Mouse (Mus musculus) T-cell, adult 66 days (primary cell): ENCODE data around the gene Fzr1. TPM values are rescaled to one million over a fixed set of nuclear protein-coding genes. Genes with fewer than 3 reads are reported as not detected.

ENCODE experiments used
- total RNA-seq, 2 experiments: library from RNA; stranded (reverse); gene quantifications; 3 replicates in 1 of 2; 4 replicates in 1 of 2; pipeline ENCODE4 v1.2.4; 2023

The Fzr1 gene
- total RNA-seq: 10 to 100 TPM; 32.5 to 38.5 TPM

DNA sequence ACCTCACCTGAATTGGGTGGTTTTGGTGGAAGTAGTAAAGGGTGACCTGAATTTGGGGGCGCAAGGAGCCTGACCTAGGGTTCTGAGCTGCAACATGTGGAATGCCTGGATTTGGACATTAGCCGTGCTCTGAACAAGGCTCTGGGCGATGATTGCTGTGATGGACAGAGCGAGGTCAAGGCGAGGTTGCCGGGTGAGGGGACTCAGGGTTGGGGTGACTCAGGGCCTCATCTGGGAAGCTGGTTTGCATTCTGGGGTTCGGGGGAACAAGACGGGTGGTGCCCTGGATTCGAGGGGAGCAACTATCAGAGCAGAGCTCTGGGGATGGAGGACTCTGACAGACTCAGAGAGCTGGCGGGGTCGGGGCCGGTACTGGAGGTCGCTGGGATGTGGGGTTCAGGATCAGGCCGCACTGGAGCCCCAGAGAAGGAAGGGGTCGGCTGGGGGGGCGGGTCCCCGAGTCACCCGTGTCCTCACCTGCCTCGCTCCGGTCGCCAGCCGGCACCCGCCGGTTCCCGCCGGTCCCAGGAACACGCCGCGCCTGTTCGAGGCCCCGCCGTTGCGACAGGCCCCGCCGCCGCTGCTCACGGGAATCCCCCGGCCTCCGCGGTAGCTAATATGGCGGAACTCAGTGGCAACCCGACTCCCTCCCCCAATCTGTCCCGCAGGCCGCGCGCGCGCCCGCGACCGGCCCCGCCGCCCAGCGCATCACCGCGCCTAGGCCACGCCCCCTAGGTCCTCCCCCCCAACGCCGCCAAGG is at the start of gene Fzr1:
Fzr1 (minus strand) TSS at position 724 of the 760 bp plus-strand sequence.

DNA sequence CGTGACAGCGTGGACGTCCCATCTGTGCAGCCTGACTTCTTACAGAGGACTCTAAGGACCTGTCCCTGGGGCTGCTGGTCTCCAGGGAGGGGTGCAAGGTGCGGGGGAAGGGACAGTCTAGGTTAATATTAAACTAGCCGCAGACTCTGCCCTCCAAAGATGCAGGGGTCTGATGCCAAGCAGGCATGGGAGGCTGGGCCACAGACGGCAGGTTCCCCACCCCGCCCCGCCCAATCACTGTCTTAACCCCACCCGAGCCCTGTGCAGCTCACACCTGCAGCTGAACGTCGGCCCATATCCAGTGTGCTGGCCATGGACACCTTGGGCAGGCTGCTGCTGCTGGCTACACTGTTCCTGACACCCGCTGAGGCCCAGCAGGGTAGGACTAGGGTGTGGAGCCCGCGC is 14.5 kb upstream of the Fzr1 start, which contains the start of gene Smim24:
Smim24 (plus strand) TSS at position 271 of the 405 bp plus-strand sequence.

GRCm38 (mm10) chr10:81388505-81389055 is 10.3 kb upstream of the Fzr1 start, which contains the start of gene Gm48552:
Gene Gm48552, plus strand, starts transcription at chr10:81389005.

GRCm38 (mm10) chr10:81383802-81384604 is 5.7 kb upstream of the Fzr1 start, which contains the start of the genes Dohh and Gm48551:
Gene Dohh, plus strand, starts transcription at chr10:81384428.
Gene Gm48551, plus strand, starts transcription at chr10:81384466.

DNA sequence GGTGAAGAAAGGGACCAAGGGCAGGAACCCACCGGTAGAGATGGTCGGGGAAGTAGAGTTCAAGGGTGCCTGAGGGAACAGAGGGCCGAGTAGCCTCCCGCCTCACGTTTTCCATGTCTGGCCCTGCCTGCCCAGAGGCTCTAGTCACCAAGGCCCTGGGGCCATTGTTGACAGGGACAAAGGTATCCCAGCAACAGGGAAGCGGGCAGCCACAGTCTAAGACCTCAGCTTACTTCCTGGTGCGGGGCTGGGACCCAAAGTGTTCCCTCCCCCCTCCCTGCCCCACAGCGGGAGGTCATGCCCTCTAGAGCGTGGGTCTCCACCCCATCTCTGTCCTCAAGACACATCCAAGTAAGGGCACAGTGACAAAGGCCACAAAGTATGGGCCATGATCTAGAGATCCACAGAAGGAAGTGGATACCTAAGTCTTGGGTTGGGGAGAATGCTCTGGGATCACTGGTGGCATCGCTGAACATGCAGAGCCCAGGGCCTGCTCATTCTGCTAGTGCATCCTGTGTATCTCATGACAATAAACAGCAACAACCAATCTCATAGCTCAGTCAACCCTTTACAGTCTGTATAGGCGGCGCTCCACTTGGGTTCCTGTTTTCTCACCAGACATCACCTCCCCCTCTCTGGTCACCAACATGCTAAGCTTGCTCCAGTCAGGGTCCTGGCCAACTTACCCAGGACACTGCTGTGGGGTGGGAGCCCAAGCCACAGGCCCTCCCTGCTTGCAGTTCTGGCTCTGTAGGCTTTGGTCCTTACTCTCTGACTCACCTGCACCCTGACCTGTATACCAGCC is 12.4 kb downstream of the Fzr1 start, which contains the start of gene 4930404N11Rik:
4930404N11Rik (minus strand) TSS at position 145 of the 805 bp plus-strand sequence.

GRCm38 (mm10) chr10:81356991-81357844 is 21.1 kb downstream of the Fzr1 start, which contains the start of gene Mfsd12:
Gene Mfsd12, plus strand, starts transcription at chr10:81357491.

GRCm38 (mm10) chr10:81350351-81351063 is 27.8 kb downstream of the Fzr1 start, which contains the start of gene Hmg20b:
Gene Hmg20b, minus strand, starts transcription at chr10:81350480.

DNA sequence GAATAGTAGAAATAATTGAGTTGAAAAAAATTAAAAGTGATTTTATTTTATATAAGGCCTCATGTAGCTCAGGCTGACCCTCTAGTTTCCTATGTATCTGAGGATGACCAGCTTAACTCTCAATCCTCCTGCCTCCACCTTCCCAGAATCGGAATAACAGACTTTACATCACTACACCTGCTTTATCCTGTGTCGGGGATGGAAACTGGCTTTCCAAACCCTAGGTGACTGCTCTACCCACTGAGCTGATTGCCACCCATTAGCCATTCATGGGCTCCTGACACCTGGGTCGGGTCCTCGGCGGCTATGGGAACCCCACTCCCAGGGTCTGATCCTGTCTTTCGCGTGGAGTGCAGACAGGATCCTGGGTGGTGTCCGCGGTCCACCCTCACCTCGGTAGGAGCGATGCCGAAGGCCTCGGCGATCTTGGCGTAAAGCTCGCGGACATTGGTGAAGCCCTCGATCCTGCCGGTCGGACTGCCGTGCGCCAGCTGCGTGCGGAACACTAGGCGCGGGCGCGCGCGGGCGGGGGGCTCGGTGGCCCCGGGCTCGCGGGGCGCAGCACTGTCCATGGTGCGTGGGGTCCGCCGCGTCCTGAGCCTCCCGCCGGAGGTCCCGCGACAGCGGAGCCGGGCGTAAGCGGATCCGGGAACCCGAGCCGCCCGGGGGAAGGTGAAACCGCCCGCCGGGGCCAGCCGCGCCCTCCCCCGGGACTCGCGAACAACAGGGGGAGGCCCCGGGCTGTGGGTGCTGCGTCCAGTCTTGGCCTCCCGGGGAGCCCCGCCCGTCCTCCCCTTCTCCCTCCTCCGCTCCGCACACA is 35.4 kb downstream of the Fzr1 start, which contains the start of gene Gipc3:
Gipc3 (minus strand) TSS at position 581 of the 820 bp plus-strand sequence.

GRCm38 (mm10) chr10:81328386-81328785 is 49.9 kb downstream of the Fzr1 start, which contains the start of gene Tbxa2r:
Gene Tbxa2r, plus strand, starts transcription at chr10:81328731.

GRCm38 (mm10) chr10:81320550-81321347 is 57.6 kb downstream of the Fzr1 start, which contains the start of gene Cactin:
Gene Cactin, plus strand, starts transcription at chr10:81321103.

Other genes starting within 250 kb of the Fzr1 start
- gene Zbtb7a, start 243.3 kb downstream of the Fzr1 start, total RNA-seq: 10 to 100 TPM; 75.0 to 78.0 TPM
- 10 to 100 TPM; 37.2 to 43.2 TPM for gene Pias4, start 210.6 kb downstream of the Fzr1 start, total RNA-seq
- 1,000 to 10,000 TPM; 2,301 to 2,484 TPM for gene Eef2, start 201.9 kb downstream of the Fzr1 start, total RNA-seq
- gene Dapk3, start 195.5 kb downstream of the Fzr1 start, total RNA-seq: 10 to 100 TPM; 62.4 to 62.6 TPM
- not detected for gene 4930442H23Rik, start 194.7 kb downstream of the Fzr1 start, total RNA-seq
- not detected for gene Nmrk2, start 176.5 kb downstream of the Fzr1 start, total RNA-seq
- 1 to 10 TPM; 1.4 to 2.7 TPM for gene Atcay, start 147.7 kb downstream of the Fzr1 start, total RNA-seq
- gene Zfr2, start 145.4 kb downstream of the Fzr1 start, total RNA-seq: 1 to 10 TPM; 5.2 to 5.5 TPM
- 10 to 100 TPM; 16.0 to 20.8 TPM for gene Matk, start 125.6 kb downstream of the Fzr1 start, total RNA-seq
- 10 to 100 TPM; 78.6 to 84.0 TPM for gene Mrpl54, start 111.6 kb downstream of the Fzr1 start, total RNA-seq
- 10 to 100 TPM; 28.8 to 36.2 TPM for gene Apba3, start 111.6 kb downstream of the Fzr1 start, total RNA-seq
- 1 to 10 TPM; 4.2 to 5.8 TPM for gene Tjp3, start 86.9 kb downstream of the Fzr1 start, total RNA-seq
- gene Pip5k1c, start 85.6 kb downstream of the Fzr1 start, total RNA-seq: 100 to 1,000 TPM; 104 to 118 TPM
- gene Cactin, start 57.4 kb downstream of the Fzr1 start, total RNA-seq: 10 to 100 TPM; 48.1 to 49.9 TPM
- gene Tbxa2r, start 49.8 kb downstream of the Fzr1 start, total RNA-seq: 10 to 100 TPM; 30.0 to 30.7 TPM
- not detected for gene Gipc3, start 35.2 kb downstream of the Fzr1 start, total RNA-seq
- 10 to 100 TPM; 33.7 to 41.3 TPM for gene Hmg20b, start 28.0 kb downstream of the Fzr1 start, total RNA-seq
- gene Mfsd12, start 21.0 kb downstream of the Fzr1 start, total RNA-seq: 10 to 100 TPM in 1 of 2 experiments, 1 to 10 TPM in 1; 5.9 to 10.6 TPM
- gene 4930404N11Rik, start 12.7 kb downstream of the Fzr1 start, total RNA-seq: 10 to 100 TPM in 1 of 2 experiments, 1 to 10 TPM in 1; 8.0 to 10.6 TPM
- 10 to 100 TPM; 38.0 to 44.2 TPM for gene Dohh, start 5.9 kb upstream of the Fzr1 start, total RNA-seq
- gene Gm48551, start 6.0 kb upstream of the Fzr1 start, total RNA-seq: 1 to 10 TPM; 3.3 to 5.8 TPM
- gene Gm48552, start 10.5 kb upstream of the Fzr1 start, total RNA-seq: 1 to 10 TPM; 6.1 to 6.4 TPM
- gene Smim24, start 14.5 kb upstream of the Fzr1 start, total RNA-seq: 1 to 10 TPM; 3.6 to 6.8 TPM
- gene Nfic, start 77.1 kb upstream of the Fzr1 start, total RNA-seq: 10 to 100 TPM; 18.7 to 22.7 TPM
- under 1 TPM in 1 of 2 experiments, not detected in 1; 0.44 TPM for gene Celf5, start 104.2 kb upstream of the Fzr1 start, total RNA-seq
- 100 to 1,000 TPM; 203 to 223 TPM for gene Ncln, start 117.9 kb upstream of the Fzr1 start, total RNA-seq
- gene S1pr4, start 121.6 kb upstream of the Fzr1 start, total RNA-seq: 100 to 1,000 TPM; 155 to 169 TPM
- 10 to 100 TPM; 12.5 to 23.0 TPM for gene Gna15, start 145.7 kb upstream of the Fzr1 start, total RNA-seq
- 10 to 100 TPM; 26.8 to 35.6 TPM for gene Gna11, start 166.7 kb upstream of the Fzr1 start, total RNA-seq
- gene Aes, start 181.0 kb upstream of the Fzr1 start, total RNA-seq: 100 to 1,000 TPM; 555 to 631 TPM
- 1 to 10 TPM; 5.1 to 5.2 TPM for gene Tle2, start 196.0 kb upstream of the Fzr1 start, total RNA-seq
- 1 to 10 TPM in 1 of 2 experiments, not detected in 1; 1.6 TPM for gene Tle6, start 222.6 kb upstream of the Fzr1 start, total RNA-seq
- gene BC025920, start 227.8 kb upstream of the Fzr1 start, total RNA-seq: 1 to 10 TPM; 3.2 to 3.6 TPM
- gene Sirt6, start 249.3 kb upstream of the Fzr1 start, total RNA-seq: 10 to 100 TPM; 23.1 to 24.3 TPM